Mouse (Mus musculus) small intestine, adult 2 months (tissue): ENCODE data around the gene Fign.

Experiments used
- CTCF ChIP-seq: fragments of 200-500 bp; IDR thresholded peaks from 2 replicates; pipeline ENCODE4 v1.5.1; 2012; ENCODE audit warnings: low read depth, mild to moderate bottlenecking, control low read depth, inconsistent platforms, low read length, moderate library complexity, mixed read lengths; ENCODE audit not compliant: insufficient replicate concordance, insufficient read length; ENCODE audit errors: extremely low read depth
- POLR2A ChIP-seq: fragments of 200-500 bp; IDR thresholded peaks from 2 replicates; pipeline ENCODE4 v1.6.1; 2012; ENCODE audit warnings: low read depth, mild to moderate bottlenecking, control low read depth, inconsistent platforms, low read length, moderate library complexity

DNA sequence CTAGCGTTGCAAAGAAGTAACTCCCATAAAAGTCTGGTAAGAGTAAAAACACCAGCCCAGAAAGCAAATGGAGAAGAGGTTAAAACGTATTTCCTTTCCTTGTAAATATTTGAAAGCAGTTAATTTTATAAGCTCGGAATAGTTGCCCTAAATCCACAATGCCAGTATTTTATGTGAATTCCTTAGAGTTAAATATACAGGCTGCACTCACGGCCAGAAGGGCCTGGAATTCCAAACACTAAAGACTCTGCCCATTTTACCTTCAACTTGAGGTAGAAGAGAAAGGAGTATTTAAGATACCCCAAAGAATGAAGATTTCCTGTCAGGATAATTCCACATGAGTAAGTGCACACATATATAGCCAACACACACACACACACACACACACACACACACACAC, 128.2 kb downstream of the Fign start:
- no peak for TF ChIP-seq POLR2A
- no peak for TF ChIP-seq CTCF
